Mouse (Mus musculus) intestine, embryonic 15.5 days (tissue): ENCODE results near the gene Prcd. TPM values are rescaled to one million over a fixed set of nuclear protein-coding genes. Genes with fewer than 3 reads are reported as not detected.
A peak's percentile ranks its signal among the peaks of the same experiment; 100 is the strongest.

ENCODE experiments used
- ATAC-seq: fragments of 200-750 bp; cut with Nextera tagmentation; 2 replicates; pipeline ENCODE4 v1.8.0; 2017; ENCODE audit warnings: moderate TSS enrichment, moderate library complexity
- H3K27ac ChIP-seq: fragments of 300-500 bp; sonication (generic); 2 replicates; pipeline ENCODE4 v1.5.1; 2015; ENCODE audit warnings: mild to moderate bottlenecking, inconsistent platforms
- H3K27me3 ChIP-seq: fragments of 300-500 bp; sonication (generic); replicated peaks from 2 replicates; pipeline ENCODE4 v1.6.1; 2015; ENCODE audit warnings: inconsistent platforms
- H3K36me3 ChIP-seq: fragments of 300-500 bp; sonication (generic); 2 replicates; pipeline ENCODE4 v1.6.1; 2015; ENCODE audit warnings: inconsistent platforms
- H3K4me1 ChIP-seq: fragments of 300-500 bp; sonication (generic); replicated peaks from 2 replicates; pipeline ENCODE4 v1.6.1; 2015; ENCODE audit warnings: inconsistent platforms
- H3K4me2 ChIP-seq: fragments of 300-500 bp; sonication (generic); replicated peaks from 2 replicates; pipeline ENCODE4 v1.6.1; 2015; ENCODE audit warnings: mild to moderate bottlenecking, inconsistent platforms
- H3K4me3 ChIP-seq: fragments of 300-500 bp; sonication (generic); replicated peaks from 2 replicates; pipeline ENCODE4 v1.5.1; 2015; ENCODE audit warnings: inconsistent platforms
- H3K9ac ChIP-seq: fragments of 300-500 bp; sonication (generic); 2 replicates; pipeline ENCODE4 v1.6.1; 2015; ENCODE audit warnings: inconsistent platforms
- H3K9me3 ChIP-seq: fragments of 300-500 bp; sonication (generic); 2 replicates; pipeline ENCODE4 v1.6.1; 2016; ENCODE audit warnings: inconsistent platforms
- WGBS: fragments of 180-500 bp; shearing (Covaris S2); methylation state at CpG from one replicate; pipeline ENCODE4 v1.1.7; 2015; 5-methylcytosine and 5-hydroxymethylcytosine counted together
- polyA plus RNA-seq: library from polyadenylated mRNA; unstranded; fragments of >200 nt; fragmentation: Nextera tagmentation; extraction: Ambion mirVana; gene quantifications from 2 replicates; pipeline ENCODE4 v1.2.1, GENCODE M21; 2015

The Prcd gene
- polyA plus RNA-seq, 1 experiment from 2014 or later = 1.3 TPM

DNA sequence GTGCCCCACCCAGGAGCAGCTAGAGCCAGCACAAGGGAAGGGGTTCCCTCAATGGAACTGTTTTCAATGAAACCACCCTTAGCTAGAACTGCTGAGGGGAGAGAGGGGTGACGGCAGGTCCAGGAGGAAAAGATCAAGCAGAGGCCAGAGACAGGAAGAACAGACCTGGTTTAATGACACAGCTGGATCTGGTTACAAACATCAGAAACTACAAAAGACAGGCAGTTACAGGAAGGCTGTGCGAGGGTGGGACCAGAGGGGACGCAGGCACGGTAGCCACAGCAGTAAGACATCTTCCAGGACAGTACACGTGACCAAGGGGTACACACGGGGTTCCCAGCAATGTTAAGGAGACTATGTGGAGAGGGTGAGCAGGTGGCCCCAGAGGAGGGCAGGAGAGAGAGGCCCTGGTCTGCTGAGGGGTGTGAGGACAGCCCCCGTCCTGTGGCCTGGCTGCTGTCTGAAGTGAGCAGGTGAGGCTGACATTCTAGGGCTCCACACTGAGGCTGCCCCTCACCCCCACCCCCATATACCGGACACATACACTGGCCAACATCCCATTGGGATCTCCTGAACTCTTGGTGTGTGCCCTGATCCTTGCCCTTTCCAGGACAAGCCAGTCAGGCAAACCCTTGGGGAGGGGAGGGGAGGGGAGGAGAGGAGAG, 7.8 kb upstream of the Prcd start:
- Histone ChIP-seq H3K4me1 (peaks cover 43% of the 10 kb centered on the region), H3K9ac (no peak overlapping the region), H3K36me3 (no peaks in the 10 kb centered on the region), H3K27me3 (0 out of 2 replicates have a peak, but pooled peaks cover 2% of the 10 kb centered on the region), H3K4me3 (no peak overlapping the region), H3K9me3 (no peaks in the 10 kb centered on the region), H3K27ac (no peak overlapping the region), H3K4me2 (no peak overlapping the region)
- ATAC-seq = no peak
- 50% methylated on average over 8 of the region's 8 CpGs for WGBS

- 69% methylated on average over 11 of the region's 11 CpGs for WGBS
- Histone ChIP-seq H3K27me3 (0 out of 2 replicates have a peak, but pooled peaks cover 2% of the 10 kb centered on the region), H3K36me3 (no peaks in the 10 kb centered on the region), H3K9ac (no peak overlapping the region), H3K4me2 (no peak overlapping the region), H3K4me3 (no peak overlapping the region), H3K4me1 (peaks cover 43% of the 10 kb centered on the region), H3K9me3 (no peaks in the 10 kb centered on the region), H3K27ac (no peak overlapping the region)
- ATAC-seq = no peak
Measured at GRCm38 (mm10) chr11:116646136-116646535, 7.2 kb upstream of the Prcd start.

DNA sequence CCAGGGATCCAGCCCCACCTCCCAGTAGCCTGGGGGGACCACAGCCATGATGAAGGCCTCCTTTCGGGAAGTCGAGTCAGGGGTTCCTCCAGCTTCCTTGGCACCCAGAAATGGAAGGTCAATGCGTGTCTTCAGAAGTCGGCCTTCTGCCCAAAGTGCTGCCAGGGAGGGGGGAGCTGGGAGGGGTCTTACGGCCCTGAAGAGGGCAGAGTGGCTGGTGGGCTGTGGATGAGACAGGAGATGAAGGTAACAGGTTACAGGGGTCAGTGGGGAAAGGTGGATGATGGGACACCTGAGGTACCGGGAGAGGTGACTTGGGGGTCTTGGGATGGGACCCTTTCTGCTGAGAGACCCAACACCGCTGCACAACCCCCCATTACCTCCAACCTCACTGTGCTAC, 6.6 kb upstream of the Prcd start:
- Histone ChIP-seq H3K4me3 (no peak overlapping the region), H3K27ac (peak overlapping the region; percentile 85; the same call in 1 of the 2 replicates), H3K36me3 (no peaks in the 10 kb centered on the region), H3K4me1 (peaks cover 43% of the 10 kb centered on the region), H3K9me3 (no peaks in the 10 kb centered on the region), H3K9ac (no peak overlapping the region), H3K4me2 (no peak overlapping the region), H3K27me3 (0 out of 2 replicates have a peak, but pooled peaks cover 2% of the 10 kb centered on the region)
- ATAC-seq = no peak
- 89% methylated on average over 7 of the region's 7 CpGs for WGBS

DNA sequence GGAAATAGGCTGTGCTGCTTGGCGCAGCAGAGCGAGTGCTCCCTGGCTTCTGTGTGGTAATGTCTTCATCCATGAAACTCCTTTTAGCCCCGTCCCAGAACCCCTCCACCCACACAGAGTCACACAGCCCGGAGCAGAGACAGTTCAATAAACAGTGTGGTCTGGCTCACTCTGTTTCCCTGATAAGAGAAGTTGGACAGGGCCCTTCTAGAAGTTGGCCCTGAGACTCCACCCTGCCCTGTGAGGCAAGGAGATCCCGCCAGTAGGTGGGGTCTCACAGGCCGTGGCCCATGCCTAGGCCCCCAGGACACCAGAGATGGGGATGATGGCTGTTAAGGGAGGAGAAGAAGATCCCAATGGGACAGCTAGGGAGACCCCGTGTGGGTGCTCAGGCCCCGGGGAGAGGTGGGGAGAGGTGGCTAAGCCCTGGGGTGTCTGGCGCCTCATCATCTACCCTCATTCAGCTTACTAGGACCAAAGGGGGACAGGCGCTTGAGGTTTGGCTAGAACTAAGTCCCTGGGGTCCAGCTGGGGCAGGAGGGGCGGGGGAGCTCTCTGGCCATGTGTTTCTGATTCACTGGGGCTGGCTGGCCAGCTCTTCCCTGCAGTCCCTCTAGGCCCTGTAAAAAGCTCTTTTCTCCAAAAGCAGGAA, 5.9 kb upstream of the Prcd start:
- no peak overlapping the region for H3K9ac ChIP-seq
- H3K4me1 ChIP-seq = peaks cover 46% of the 10 kb centered on the region
- peaks cover 8% of the 10 kb centered on the region for H3K27me3 ChIP-seq
- no peak overlapping the region for H3K4me3 ChIP-seq
- no peaks in the 10 kb centered on the region for H3K36me3 ChIP-seq
- peak; percentile 35; the same call in 1 of the 2 replicates for ATAC-seq
- H3K27ac ChIP-seq = peak overlapping the region; percentile 85
- WGBS = 35% methylated on average over 11 of the region's 11 CpGs
- no peaks in the 10 kb centered on the region for H3K9me3 ChIP-seq
- H3K4me2 ChIP-seq = no peak overlapping the region

DNA sequence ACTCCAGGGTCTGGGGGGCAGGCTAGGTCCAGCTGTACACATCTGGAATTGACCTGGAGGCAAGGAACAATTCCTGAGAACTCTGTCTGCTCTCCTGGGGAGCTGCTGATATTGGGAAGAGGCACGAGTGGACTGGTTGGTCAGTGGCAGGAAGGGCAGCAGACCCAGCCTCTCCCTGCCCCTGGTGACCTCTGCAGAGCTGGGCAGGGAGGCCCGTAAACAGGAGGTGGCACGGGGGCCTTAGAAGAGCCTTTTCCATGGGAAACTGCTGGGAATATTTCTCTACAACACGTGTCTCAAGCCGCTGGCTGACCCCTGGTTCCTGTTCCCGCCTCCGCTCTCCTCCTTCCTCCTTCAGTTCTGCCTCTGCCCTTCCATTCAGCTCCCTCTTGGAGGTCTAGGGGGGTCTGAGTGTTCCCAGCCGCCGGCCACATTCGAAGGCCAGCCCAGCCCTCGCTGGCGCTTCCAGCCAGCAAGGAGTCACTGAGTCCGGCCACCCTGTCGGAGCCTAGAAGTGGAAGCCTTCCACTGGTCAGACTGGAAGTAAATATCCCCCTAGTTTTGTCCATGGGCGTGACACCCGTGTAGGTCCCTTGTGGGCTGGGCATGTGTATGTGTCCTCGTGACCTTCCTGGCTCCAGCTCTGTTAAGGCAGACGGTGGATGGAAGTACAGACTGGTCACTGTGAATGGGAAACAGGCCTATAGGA, 5.0 kb upstream of the Prcd start:
- Histone ChIP-seq H3K9ac (0 out of 2 replicates have a peak overlapping the region, but pooled peaks have one; percentile 4), H3K4me1 (peaks cover 45% of the 10 kb centered on the region), H3K4me2 (no peak overlapping the region), H3K36me3 (no peaks in the 10 kb centered on the region), H3K27ac (peak overlapping the region; percentile 85), H3K4me3 (no peak overlapping the region), H3K27me3 (peaks cover 15% of the 10 kb centered on the region), H3K9me3 (no peaks in the 10 kb centered on the region)
- WGBS = 41% methylated on average over 18 of the region's 18 CpGs
- no peak for ATAC-seq

DNA sequence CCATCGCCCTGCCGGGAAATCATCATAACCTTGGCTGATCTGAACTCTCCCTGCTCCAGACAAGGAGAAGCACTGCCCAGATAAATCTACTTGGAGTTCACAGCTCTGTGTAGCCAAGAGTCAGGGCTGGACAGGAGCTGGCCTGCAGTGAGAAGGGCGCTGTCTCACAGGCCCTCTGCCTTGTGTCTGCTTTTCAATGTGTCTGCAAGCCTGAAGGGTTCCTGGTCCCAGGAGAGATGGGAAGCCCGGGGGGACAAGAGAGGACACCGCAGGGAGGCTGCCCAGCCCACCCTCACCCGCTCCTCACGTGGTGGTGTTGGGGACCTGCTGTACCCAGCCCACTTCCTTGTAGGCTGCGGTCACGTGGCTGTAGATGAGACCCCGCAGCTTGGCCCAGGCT, 4.4 kb upstream of the Prcd start:
- 74% methylated on average over 10 of the region's 10 CpGs for WGBS
- H3K4me1 ChIP-seq = peaks cover 44% of the 10 kb centered on the region

GRCm38 (mm10) chr11:116649711-116650337, 3.5 kb upstream of the Prcd start:
- H3K27ac ChIP-seq = 0 out of 2 replicates have a peak overlapping the region, but pooled peaks have one; percentile 85
- H3K4me1 ChIP-seq = peaks cover 44% of the 10 kb centered on the region
- no peaks in the 10 kb centered on the region for H3K9me3 ChIP-seq
- H3K4me2 ChIP-seq = no peak overlapping the region
- H3K27me3 ChIP-seq = peaks cover 29% of the 10 kb centered on the region
- ATAC-seq = no peak
- no peak overlapping the region for H3K4me3 ChIP-seq
- H3K9ac ChIP-seq = no peak overlapping the region
- 85% methylated on average over 13 of the region's 13 CpGs for WGBS
- no peaks in the 10 kb centered on the region for H3K36me3 ChIP-seq

More for the DNA sequence above, 4.4 kb upstream of the Prcd start:
- Histone ChIP-seq H3K9ac (0 out of 2 replicates have a peak overlapping the region, but pooled peaks have one; percentile 4), H3K4me3 (no peak overlapping the region), H3K9me3 (no peaks in the 10 kb centered on the region), H3K27ac (peak overlapping the region; percentile 85), H3K36me3 (no peaks in the 10 kb centered on the region), H3K27me3 (peaks cover 21% of the 10 kb centered on the region), H3K4me2 (no peak overlapping the region)
- ATAC-seq = no peak

DNA sequence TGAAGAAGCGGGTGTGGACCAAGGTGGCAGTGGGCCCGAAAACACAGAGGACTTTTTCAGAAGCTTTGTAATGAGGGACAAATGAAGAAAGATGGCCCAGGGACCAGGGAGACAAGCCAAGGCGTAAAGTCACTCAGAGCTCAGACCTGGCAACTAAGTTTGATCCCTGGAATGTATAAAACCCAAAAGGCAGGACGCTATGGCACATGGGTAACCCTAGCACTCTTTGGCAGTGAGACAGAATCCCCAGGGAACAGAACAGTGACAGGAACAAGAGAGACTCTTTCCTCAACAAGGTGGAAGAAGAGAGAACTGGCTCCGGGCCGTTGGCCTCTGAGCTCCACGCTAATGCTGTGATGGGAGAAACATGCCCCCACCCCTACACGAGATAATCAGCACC, 2.5 kb upstream of the Prcd start:
- WGBS = 90% methylated on average over 8 of the region's 8 CpGs
- Histone ChIP-seq H3K36me3 (no peaks in the 10 kb centered on the region), H3K9me3 (no peaks in the 10 kb centered on the region), H3K4me1 (peaks cover 39% of the 10 kb centered on the region), H3K27ac (no peak overlapping the region), H3K9ac (no peak overlapping the region), H3K27me3 (peaks cover 31% of the 10 kb centered on the region), H3K4me2 (no peak overlapping the region), H3K4me3 (no peak overlapping the region)
- ATAC-seq = no peak

- no peak for ATAC-seq
- H3K36me3 ChIP-seq = no peaks in the 10 kb centered on the region
- WGBS = 80% methylated on average over 8 of the region's 8 CpGs
- H3K4me2 ChIP-seq = no peak overlapping the region
- no peaks in the 10 kb centered on the region for H3K9me3 ChIP-seq
- H3K9ac ChIP-seq = no peak overlapping the region
- peaks cover 29% of the 10 kb centered on the region for H3K27me3 ChIP-seq
- no peak overlapping the region for H3K27ac ChIP-seq
- H3K4me1 ChIP-seq = peaks cover 39% of the 10 kb centered on the region
- H3K4me3 ChIP-seq = no peak overlapping the region
Measured at GRCm38 (mm10) chr11:116651339-116651738, 2.0 kb upstream of the Prcd start.

DNA sequence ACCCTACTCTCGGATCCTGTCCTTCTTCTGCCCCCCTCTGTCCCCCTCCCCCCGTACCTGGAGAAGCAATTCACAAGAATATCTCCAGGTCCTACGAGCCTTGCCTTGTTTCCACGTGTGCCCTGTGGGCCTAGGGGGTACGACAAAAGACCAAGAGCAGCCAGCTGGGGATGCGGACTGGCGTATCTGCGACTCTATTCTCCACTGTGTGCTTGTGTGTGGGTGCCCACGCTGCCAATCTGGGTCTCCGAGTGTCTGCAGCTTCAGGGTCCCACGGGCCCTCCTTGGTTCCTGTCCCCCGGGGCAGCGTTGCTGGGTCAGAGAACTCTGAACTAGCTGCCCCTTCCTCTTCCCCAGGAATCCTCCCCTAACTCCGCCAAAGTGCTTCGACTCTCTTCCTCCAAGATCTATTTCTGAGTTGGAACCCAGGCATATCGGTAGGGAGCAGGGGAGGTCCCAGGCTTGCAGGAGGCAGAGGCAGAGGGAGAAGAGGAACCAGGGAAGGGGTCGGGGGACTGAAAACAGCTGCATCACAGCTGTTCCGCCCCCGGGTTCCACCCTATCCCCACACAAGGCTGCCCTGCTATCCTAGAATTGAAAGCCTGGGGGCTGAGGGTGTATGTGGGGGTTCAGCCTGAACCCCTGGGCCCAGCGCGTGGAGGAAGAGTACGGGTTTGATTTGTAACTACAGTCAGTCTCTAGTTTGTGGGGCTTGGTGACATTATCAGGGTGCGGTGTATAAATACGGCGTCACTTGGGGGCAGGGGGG, 820 bp upstream of the Prcd start:
- WGBS = 65% methylated on average over 25 of the region's 25 CpGs
- Histone ChIP-seq H3K27ac (no peak overlapping the region), H3K27me3 (peaks cover 29% of the 10 kb centered on the region), H3K36me3 (no peaks in the 10 kb centered on the region), H3K9me3 (no peaks in the 10 kb centered on the region), H3K9ac (0 out of 2 replicates have a peak overlapping the region, but pooled peaks have one; percentile 13), H3K4me1 (peaks cover 35% of the 10 kb centered on the region), H3K4me2 (peak overlapping the region; percentile 93), H3K4me3 (peak overlapping the region; percentile 53; the same call in 1 of the 2 replicates)
- no peak for ATAC-seq

DNA sequence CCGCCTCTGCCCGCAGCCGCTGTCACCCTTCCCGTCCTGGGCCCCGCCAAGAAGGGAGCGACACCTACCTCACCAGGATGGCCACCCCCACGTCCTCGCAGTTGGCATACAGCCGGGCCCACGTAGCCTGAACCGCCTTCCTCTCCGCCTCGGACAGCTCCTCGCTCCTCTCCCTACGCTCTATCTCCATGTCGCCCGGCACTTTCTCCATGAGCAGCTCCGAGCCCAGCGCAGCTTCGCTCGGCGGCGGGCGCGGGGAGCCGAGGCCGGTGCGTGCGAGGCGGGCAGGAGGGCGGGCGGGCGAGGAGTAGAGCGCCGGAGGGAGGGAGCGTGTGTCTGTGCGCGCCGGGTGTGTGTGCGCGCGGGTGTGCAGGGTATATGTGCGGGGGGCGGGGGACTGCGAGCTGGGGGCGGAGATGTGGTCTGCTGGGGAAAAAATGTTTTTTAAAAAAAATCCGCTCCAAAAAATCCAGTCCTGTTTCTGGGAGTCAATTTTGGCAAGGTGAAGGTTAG, 431 bp downstream of the Prcd start:
- Histone ChIP-seq H3K4me1 (peaks cover 27% of the 10 kb centered on the region), H3K4me2 (peak overlapping the region; percentile 93), H3K9ac (peak overlapping the region; percentile 62), H3K36me3 (no peaks in the 10 kb centered on the region), H3K27ac (no peak overlapping the region), H3K9me3 (no peaks in the 10 kb centered on the region), H3K27me3 (peaks cover 29% of the 10 kb centered on the region), H3K4me3 (peak overlapping the region; percentile 53)
- 0 out of 2 replicates have a peak, but pooled peaks have one; percentile 2 for ATAC-seq
- WGBS = under 1% methylated on average over 47 of the region's 47 CpGs
